Mouse (Mus musculus) heart, postnatal 0 days (tissue): ENCODE measurements at regions not wholly inside any gene's neighbourhood (a gene's known extent, or its start where the extent isn't known, plus 50 kb on each side); places are given as distances from the start of the nearest gene placed in this dataset.

Source experiments
- ATAC-seq: fragments of 200-750 bp; cut with Nextera tagmentation; 2 replicates; pipeline ENCODE4 v1.8.0; 2017; ENCODE audit warnings: low read depth, moderate number of reproducible peaks, moderate library complexity; ENCODE audit not compliant: insufficient read depth
- DNase-seq: peaks from one replicate; pipeline ENCODE4 v3.0.0-alpha.2; 2016; ENCODE audit warnings: low spot score
- H3K27ac ChIP-seq: fragments of 300-500 bp; sonication (generic); 2 replicates; pipeline ENCODE4 v1.5.1; 2014; ENCODE audit warnings: low read depth, mild to moderate bottlenecking
- H3K27me3 ChIP-seq: fragments of 300-500 bp; sonication (generic); 2 replicates; pipeline ENCODE4 v1.6.1; 2014; ENCODE audit warnings: low read length, mixed read lengths; ENCODE audit not compliant: control insufficient read depth, insufficient read depth
- H3K36me3 ChIP-seq: fragments of 300-500 bp; sonication (generic); replicated peaks from 2 replicates; pipeline ENCODE4 v1.6.1; 2014; ENCODE audit warnings: low read length, mixed read lengths; ENCODE audit not compliant: control insufficient read depth, insufficient read depth
- H3K4me1 ChIP-seq: fragments of 300-500 bp; sonication (generic); 2 replicates; pipeline ENCODE4 v1.6.1; 2014; ENCODE audit warnings: antibody characterized with exemption; ENCODE audit not compliant: control insufficient read depth, insufficient read depth
- H3K4me2 ChIP-seq: fragments of 300-500 bp; sonication (generic); 2 replicates; pipeline ENCODE4 v1.6.1; 2014; ENCODE audit warnings: low read depth, mild to moderate bottlenecking, low read length, moderate library complexity
- H3K4me3 ChIP-seq: fragments of 300-500 bp; sonication (generic); 2 replicates; pipeline ENCODE4 v1.5.1; 2014; ENCODE audit warnings: low read depth, low read length
- H3K9ac ChIP-seq: fragments of 300-500 bp; sonication (generic); replicated peaks from 2 replicates; pipeline ENCODE4 v1.6.1; 2014; ENCODE audit warnings: low read depth, low read length, mixed read lengths
- H3K9me3 ChIP-seq: fragments of 300-500 bp; sonication (generic); replicated peaks from 2 replicates; pipeline ENCODE4 v1.6.1; 2016; ENCODE audit warnings: low read length; ENCODE audit not compliant: control insufficient read depth
- CTCF ChIP-seq: IDR thresholded peaks from 2 replicates; pipeline ENCODE4 v1.5.1; 2016; ENCODE audit warnings: antibody characterized with exemption, control low read depth, low read depth
- EP300 ChIP-seq: IDR thresholded peaks from 2 replicates; pipeline ENCODE4 v1.6.1; 2016; ENCODE audit warnings: antibody characterized with exemption, low read depth
- WGBS: fragments of 180-500 bp; shearing (Covaris S2); extraction: QIAGEN DNeasy Blood & Tissue Kit; methylation state at CpG from one replicate; pipeline ENCODE4 v1.1.7; 2014; 5-methylcytosine and 5-hydroxymethylcytosine counted together

DNA sequence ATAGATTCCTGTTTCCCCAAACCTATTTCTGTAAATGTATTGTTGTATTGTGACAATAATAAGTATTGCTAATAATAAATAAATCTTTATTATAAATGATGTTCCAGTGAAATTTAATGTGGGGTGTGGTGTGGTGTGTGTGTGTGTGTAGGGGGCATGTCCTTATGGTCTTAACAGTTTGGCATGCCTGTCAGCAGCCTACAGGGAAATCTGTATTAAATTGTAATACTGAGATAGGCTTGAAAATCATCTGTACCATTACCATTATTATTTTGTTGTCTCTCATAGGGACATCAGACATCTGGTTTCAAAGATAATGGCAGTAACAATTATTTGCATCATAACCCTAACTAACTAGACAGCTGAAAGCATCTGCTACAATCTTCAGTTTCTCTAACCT lies 1253.0 kb downstream of the Pla2g4a start:
- no peaks in the 10 kb centered on the region for H3K9me3 ChIP-seq
- no peak for TF ChIP-seq EP300
- no peak for TF ChIP-seq CTCF
- H3K4me3 ChIP-seq, result no peak overlapping the region
- no peak for DNase-seq
- no peaks in the 10 kb centered on the region for H3K36me3 ChIP-seq
- no peak overlapping the region for H3K27ac ChIP-seq
- no peaks in the 10 kb centered on the region for H3K4me1 ChIP-seq
- H3K4me2 ChIP-seq, result no peak overlapping the region
- H3K27me3 ChIP-seq, result no peaks in the 10 kb centered on the region
- no peak for ATAC-seq
- H3K9ac ChIP-seq, result no peak overlapping the region

DNA sequence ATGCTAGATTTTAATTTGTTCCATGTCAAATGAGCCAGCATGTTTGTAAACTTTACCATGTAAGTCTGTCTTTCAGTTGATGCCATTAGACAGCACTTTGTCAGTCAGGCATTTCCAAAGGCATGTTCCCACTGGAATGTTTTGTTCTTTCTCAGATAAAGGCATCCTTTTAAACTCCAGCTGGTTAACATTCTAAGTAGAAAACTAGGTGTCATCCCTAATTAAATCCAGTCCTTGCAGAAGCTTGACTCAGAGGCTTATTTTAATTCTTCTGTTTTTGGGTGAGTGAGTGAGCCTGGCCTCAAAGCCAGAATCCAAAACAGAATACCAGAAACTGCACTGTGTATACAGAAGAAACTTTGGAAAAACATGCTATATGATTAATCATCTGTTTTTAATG lies 1253.4 kb downstream of the Pla2g4a start:
- H3K9ac ChIP-seq, result no peak overlapping the region
- no peaks in the 10 kb centered on the region for H3K27me3 ChIP-seq
- H3K27ac ChIP-seq, result no peak overlapping the region
- H3K9me3 ChIP-seq, result no peaks in the 10 kb centered on the region
- H3K4me1 ChIP-seq, result no peaks in the 10 kb centered on the region
- no peaks in the 10 kb centered on the region for H3K36me3 ChIP-seq
- DNase-seq (no peak), ATAC-seq (no peak)
- H3K4me3 ChIP-seq, result no peak overlapping the region
- TF ChIP-seq EP300 (no peak), CTCF (no peak)
- no peak overlapping the region for H3K4me2 ChIP-seq

DNA sequence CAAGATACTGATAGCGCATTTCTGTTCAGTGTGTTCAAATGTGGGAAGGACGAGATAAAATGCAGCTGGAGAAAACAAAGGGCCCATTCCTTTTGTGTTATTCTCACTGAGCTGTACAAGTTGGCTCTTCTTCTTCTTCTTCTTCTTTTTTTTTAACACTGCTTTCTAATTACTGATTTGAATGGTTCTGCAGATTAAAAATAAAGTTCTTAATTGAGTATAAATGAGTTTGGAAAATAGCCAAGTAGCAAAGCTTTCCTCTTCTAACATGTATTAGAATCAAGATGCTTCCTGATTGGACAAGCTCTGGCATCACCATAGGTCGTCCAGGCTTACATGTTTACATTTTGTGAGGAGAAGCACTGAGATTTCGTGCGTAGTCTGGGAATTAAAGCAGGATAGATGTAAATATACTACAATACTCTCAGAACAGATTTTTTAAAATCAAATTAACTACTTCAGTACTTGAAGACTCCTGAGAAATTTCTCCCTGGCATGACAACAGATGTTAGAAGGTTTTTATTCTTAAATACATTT lies 1254.8 kb downstream of the Pla2g4a start:
- Histone ChIP-seq H3K36me3 (no peaks in the 10 kb centered on the region), H3K27me3 (no peaks in the 10 kb centered on the region), H3K4me2 (no peak overlapping the region), H3K4me3 (no peak overlapping the region), H3K27ac (no peak overlapping the region), H3K9ac (no peak overlapping the region), H3K4me1 (no peaks in the 10 kb centered on the region), H3K9me3 (no peaks in the 10 kb centered on the region)
- DNase-seq (no peak), ATAC-seq (no peak)
- WGBS, result 50% methylated on average over 5 of the region's 5 CpGs
- no peak for TF ChIP-seq CTCF
- TF ChIP-seq EP300, result no peak

DNA sequence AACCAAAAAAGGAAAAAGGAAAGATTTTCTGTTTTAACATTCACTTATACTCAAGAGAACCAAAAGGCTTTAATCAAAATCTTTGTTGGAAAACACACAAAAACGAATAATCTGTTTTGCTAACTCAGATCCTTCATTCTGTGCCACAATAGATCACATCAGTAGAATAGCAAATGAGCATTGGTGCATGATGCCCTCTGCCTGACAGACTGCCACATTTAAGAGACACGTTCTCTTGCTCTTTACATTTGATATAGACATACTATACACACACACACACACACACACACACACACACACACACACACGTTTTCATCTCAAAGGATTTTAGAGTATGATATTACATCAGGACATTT lies 1260.5 kb downstream of the Pla2g4a start:
- Histone ChIP-seq H3K4me2 (no peak overlapping the region), H3K4me3 (no peak overlapping the region), H3K36me3 (no peaks in the 10 kb centered on the region), H3K9me3 (no peaks in the 10 kb centered on the region), H3K27me3 (no peaks in the 10 kb centered on the region), H3K27ac (no peak overlapping the region), H3K4me1 (no peaks in the 10 kb centered on the region), H3K9ac (no peak overlapping the region)
- DNase-seq (no peak), ATAC-seq (no peak)
- WGBS, result 36% methylated on average over 3 of the region's 3 CpGs
- TF ChIP-seq EP300 (no peak), CTCF (no peak)

DNA sequence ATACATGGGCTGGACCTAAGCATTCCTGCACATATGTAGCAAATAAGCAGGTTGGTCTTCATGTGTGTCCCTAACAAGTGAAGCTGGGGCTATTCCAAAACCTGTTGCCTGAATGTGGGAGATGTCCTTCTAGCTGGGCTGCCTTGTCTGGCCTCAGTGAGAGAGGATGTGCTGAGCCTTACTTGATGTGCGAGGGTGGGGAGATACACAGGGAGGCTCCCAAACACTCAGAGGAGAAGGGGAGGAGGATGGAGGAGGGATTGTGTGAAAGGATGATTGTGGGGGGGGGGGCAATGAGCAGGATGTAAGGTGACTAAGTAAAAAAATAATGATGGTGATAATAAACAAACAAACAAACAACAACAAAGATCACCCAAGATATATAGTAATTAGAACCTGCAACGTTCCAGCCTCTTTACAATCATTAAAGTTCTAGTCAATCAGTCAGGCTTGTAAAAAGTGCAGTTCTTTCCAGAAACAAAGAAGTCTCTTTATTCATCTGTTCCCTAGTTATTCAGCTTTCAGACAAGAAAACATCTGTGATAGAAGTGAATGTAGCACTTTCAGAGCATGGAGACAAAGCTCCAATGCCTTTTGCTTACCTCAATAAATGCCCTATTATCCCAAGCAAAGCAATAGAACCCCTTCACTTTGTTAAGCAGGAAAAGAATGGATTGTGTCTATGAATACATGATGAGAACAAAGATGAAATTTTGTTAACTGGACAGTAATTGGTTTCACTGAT lies 1261.1 kb downstream of the Pla2g4a start:
- Histone ChIP-seq H3K27me3 (no peaks in the 10 kb centered on the region), H3K4me1 (no peaks in the 10 kb centered on the region), H3K4me3 (no peak overlapping the region), H3K4me2 (no peak overlapping the region), H3K9ac (no peak overlapping the region), H3K27ac (no peak overlapping the region), H3K36me3 (no peaks in the 10 kb centered on the region), H3K9me3 (no peaks in the 10 kb centered on the region)
- ATAC-seq, result no peak
- 74% methylated on average over 2 of the region's 2 CpGs for WGBS
- DNase-seq, result no peak
- no peak for TF ChIP-seq CTCF

DNA sequence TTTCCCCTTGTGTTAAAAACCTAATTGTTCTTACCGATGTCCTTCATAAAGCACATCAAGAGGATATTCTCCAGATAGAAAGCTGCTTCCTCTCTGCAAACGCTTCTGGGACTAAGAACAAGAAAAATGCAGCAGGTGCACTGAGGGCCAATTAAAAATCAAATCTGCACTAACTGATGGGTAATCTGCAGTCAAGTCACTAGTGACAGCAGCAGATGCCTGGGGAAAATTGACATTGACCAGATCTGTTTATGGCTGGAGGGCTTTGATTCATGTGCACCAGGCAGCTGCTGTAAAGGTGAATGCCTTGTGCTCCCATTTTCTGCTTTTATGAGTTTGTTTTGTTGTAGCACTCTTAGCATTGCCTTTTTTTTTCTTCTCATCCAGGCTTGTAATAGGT lies 1271.0 kb downstream of the Pla2g4a start:
- Histone ChIP-seq H3K27me3 (no peaks in the 10 kb centered on the region), H3K4me2 (no peak overlapping the region), H3K9me3 (no peaks in the 10 kb centered on the region), H3K36me3 (no peaks in the 10 kb centered on the region), H3K4me1 (no peaks in the 10 kb centered on the region), H3K9ac (no peak overlapping the region), H3K4me3 (no peak overlapping the region), H3K27ac (no peak overlapping the region)
- ATAC-seq (no peak), DNase-seq (no peak)
- TF ChIP-seq EP300 (no peak), CTCF (no peak)
- 55% methylated on average over 2 of the region's 2 CpGs for WGBS
